Mouse (Mus musculus): ENCODE data around the gene Kmt5c.

Kmt5c gene

GRCm38 (mm10) chr7:4739544-4740275 lies at the start of gene Kmt5c:
TSS of gene Kmt5c (plus strand) at chr7:4740115.
- peak; percentile 92 for DNase-seq (ENCODE audit: extremely low spot score, low spot score)

DNA sequence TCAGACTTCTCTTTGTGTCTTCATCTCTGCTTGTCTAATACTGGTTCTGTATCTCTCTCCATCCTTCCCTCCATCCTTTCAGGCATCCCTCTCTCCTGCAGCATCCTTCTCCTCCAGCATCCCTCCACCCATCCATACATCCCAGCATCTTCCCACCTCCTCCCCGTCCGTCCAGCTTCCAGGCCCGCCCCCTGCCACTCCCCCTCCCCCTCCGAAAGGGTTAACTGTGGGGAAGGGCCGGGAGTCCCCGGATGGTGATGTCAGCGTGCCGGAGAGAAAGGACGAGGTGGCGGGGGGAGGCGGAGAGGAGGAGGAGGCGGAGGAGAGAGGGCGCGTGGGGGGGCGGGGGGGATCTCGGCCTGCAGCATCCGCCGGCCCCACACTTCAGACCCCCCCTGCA lies 49.5 kb upstream of the Kmt5c start, which contains the start of gene Brsk1:
TSS of gene Brsk1 (plus strand) at position 218 of the 400 bp plus-strand sequence.
- peak; percentile 97 for DNase-seq (ENCODE audit: extremely low spot score, low spot score)

- peak; percentile 46 for DNase-seq (ENCODE audit: extremely low spot score, low spot score)
Measured at GRCm38 (mm10) chr7:4690951-4691653, 48.8 kb upstream of the Kmt5c start.

DNA sequence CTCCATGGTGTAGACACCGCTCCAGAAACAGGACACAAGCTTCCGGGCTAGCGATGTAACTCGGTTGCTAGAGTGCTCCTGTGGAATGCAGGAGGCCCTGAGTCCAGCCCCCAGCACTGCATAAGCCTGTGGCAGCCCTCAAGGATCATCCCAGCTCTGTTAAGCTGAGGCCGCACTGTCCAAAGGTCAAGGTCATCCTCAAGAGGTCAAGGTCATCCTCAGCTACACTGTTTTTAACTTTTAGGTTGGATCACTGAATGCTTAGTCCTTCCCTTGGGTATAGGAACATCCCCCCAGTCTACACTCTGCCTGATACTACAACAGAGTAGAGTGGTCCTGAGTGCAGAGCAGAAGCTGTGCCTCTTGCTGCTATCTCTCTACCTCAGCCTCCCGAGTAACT lies 46.9 kb upstream of the Kmt5c start:
- DNase-seq (ENCODE audit: extremely low spot score, low spot score) = no peak

GRCm38 (mm10) chr7:4702334-4702733 lies 37.6 kb upstream of the Kmt5c start:
- no peak for DNase-seq (ENCODE audit: extremely low spot score, low spot score)

GRCm38 (mm10) chr7:4703195-4703594 lies 36.7 kb upstream of the Kmt5c start:
- no peak for DNase-seq (ENCODE audit: extremely low spot score, low spot score)

DNA sequence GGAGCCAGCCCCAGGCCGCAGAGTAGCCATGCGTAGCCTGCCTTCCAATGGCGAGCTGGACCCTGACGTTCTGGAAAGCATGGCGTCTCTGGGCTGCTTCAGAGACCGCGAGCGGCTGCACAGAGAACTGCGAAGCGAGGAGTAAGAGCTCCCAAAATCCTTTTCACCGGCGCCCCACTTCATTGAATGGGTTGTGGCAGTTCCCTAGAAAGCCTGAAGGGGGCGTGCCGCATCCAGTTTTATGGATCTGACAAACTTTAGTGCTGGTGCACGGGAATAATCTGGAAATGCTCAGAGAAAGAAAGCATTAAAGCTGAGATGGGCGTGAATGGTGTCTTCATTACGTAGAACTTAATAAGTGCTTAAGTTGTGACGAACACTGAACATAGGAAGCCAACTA lies 34.8 kb upstream of the Kmt5c start:
- peak; percentile 35 for DNase-seq (ENCODE audit: extremely low spot score, low spot score)

DNA sequence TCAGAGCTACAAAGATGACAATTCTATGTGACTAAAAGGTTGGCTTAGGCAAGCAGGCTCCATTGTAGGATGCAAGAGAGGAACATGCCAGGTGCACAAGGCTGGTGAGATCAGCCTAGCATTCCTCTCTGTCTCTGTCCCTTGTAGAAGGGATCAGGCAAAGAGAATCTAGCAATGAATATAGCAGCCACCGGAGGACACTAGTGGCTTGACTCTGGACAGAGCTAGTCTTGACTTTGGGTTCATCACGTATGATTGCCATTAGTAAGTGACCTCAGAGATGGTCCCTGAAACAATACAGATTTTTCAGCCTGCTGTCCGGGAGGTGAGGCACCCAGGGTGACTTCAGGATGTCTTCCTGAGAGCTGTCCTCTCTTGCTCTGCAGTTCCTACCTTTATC lies 27.3 kb upstream of the Kmt5c start:
- DNase-seq (ENCODE audit: extremely low spot score, low spot score) = no peak

DNA sequence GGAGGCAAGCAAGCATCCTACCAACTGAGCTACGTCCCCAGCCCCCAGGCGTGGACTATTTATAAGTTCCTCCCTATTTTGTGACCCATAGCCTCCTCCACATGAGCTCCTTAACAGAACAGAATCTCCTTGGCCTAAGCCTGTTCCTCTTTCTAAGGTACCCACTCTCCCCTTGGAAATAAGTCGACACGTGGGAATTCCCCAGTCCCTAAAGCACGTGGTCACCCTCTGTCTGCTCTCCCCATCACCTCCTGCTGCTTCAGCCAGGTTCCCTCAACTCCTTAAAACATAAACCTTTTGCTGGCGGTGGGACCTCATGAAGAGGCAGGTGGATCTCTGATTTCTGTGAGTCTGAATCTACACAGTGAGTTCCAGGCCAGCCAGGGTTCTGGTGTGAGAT lies 23.0 kb upstream of the Kmt5c start:
- no peak for DNase-seq (ENCODE audit: extremely low spot score, low spot score)

DNA sequence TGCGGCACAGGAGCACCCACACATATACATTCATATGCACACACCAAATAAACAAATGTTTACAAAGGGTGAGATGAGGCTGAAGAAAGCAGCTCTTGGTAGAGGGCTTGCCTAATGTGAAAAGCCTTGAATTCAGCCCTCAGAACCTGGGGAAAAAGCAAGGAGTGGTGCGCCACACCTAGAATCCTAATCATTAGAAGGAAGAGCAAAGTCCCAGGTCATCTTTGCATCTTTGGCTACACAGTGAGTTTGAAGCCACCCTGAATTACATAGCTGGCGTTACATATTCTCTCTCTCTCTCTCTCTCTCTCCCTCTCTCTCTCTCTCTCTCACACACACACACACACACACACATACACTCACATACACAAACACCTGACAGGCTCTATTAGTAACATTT lies 20.6 kb upstream of the Kmt5c start:
- DNase-seq (ENCODE audit: extremely low spot score, low spot score) = no peak

DNA sequence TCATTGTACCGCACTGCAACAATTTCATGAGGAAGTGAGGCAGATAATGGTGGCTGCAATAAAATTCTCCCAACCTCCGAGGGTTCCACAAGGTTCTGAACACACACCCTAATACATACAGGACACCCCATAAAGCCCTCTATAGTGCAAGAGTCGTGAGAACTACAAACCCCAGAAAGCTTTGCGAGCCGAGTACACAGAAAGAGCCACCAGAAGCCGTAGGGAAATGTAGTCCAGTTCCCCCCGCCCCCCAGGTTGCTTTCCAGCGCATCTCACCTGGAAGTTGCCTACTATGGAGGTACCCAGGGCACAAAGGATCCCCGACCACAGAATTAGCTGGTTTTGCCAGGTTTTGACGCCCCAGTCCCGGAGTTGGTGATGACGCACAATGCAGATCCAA lies 16.4 kb upstream of the Kmt5c start:
- DNase-seq (ENCODE audit: extremely low spot score, low spot score) = no peak

DNA sequence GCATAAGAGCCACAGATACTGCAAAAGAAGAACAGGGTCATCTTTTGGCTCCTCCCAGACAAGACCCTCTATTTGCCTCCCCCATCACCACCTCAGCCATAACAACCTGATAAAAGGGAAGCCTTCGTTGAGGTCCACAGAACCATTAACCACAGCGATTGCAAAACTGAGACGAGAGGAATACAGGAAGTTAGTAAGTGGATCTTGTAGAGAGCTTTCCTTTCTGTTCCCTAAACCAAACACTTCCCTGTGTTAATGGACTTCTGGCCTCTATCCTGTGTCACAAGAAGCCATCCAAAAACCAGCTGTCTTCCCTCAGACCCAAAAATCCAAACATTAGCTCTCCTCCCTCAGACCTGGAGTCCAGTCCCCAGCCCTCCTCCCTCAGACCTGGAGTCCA lies 15.6 kb upstream of the Kmt5c start:
- no peak for DNase-seq (ENCODE audit: extremely low spot score, low spot score)

GRCm38 (mm10) chr7:4725169-4725568 lies 14.7 kb upstream of the Kmt5c start, which contains the start of gene Tmem150b:
TSS of gene Tmem150b (minus strand) at chr7:4725249.
- DNase-seq (ENCODE audit: extremely low spot score, low spot score) = no peak

- DNase-seq (ENCODE audit: extremely low spot score, low spot score) = no peak
Measured at GRCm38 (mm10) chr7:4731090-4731489, 8.8 kb upstream of the Kmt5c start.

- DNase-seq (ENCODE audit: extremely low spot score, low spot score) = no peak
Measured at GRCm38 (mm10) chr7:4732968-4733392, 6.9 kb upstream of the Kmt5c start.

DNA sequence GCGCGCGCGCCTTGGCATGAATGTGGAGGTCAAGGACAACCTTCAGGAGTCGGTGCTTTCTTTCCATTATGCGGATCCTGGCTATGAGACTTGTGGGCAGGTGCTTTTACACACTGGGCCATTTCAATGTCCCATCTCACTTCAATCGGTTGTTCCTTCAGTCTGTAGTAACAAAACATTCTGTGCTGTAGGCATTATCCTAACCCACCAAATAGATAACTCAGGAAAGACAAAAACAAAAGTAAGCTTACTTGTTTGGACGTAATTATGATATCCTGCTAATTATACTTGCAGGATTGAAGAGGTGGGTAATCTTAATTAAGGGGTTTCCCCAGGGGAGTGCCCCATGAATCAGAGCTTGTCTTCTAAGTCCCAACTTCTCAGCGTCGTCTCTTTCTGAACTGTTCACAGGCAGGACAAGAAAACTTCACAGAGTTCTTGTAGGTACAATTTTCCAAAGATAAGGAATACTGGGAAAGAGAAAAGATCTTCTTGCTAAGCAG lies 823 bp upstream of the Kmt5c start:
- no peak for DNase-seq (ENCODE audit: extremely low spot score, low spot score)

- no peak for DNase-seq (ENCODE audit: extremely low spot score, low spot score)
Measured at GRCm38 (mm10) chr7:4740309-4740727, 403 bp downstream of the Kmt5c start.

- DNase-seq (ENCODE audit: extremely low spot score, low spot score) = peak; percentile 41
Measured at GRCm38 (mm10) chr7:4741151-4741550, 1.2 kb downstream of the Kmt5c start.

DNA sequence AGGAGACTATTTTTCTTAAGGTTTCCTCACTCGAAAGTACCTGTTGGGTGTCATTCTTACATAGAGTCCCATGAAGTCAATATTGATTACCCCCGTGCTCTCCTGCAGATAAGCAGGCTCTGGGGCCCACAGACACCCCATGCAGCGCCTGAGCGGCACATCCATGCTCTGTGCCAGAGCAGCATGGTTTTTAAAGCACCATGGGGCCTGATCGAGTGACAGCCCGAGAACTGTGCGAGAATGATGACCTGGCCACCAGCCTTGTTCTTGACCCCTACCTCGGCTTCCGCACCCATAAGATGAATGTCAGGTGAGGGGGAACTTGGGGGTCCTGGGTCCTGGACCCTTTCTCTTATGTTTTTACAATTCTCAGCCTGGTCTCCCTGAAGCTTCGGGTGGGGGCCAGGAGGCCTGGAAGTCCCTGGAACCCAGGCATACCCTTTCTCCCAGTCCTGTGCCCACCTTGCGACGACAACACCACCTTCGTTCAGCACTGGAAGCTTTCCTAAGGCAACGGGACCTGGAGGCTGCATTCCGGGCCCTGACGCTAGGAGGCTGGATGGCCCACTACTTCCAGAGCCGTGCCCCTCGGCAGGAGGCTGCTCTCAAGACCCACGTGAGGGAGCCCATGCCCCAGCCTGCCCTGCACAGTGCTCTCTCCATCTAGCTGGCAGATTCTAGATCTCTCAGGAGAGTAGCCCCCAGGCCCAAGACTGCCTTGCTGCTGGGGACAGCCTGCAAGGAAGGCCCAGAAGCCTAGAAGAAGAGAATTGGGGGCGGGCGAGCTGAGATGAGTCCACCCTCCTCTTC lies 2.0 kb downstream of the Kmt5c start:
- DNase-seq (ENCODE audit: extremely low spot score, low spot score) = no peak

GRCm38 (mm10) chr7:4742482-4742819 lies 2.5 kb downstream of the Kmt5c start:
- DNase-seq (ENCODE audit: extremely low spot score, low spot score) = no peak

DNA sequence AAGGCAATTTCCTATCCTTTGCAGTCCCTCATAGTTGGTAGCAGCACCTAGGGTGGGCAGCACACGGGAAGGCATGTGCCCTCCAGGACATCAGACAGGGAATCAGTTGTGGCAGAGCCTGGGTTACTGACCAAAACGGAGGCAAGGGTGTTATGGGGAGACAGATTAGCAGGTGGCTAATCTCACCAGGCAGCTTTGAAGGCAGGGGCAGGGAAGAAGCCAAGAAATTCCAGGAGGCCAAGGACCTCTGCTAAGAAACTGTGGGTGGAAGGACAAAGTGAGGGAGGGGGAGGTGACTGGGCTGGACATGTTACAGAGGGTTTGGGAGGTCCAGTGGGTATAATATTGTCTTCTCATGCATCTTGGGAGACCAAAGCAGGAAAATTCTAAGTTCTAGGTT lies 3.4 kb downstream of the Kmt5c start:
- DNase-seq (ENCODE audit: extremely low spot score, low spot score) = no peak

DNA sequence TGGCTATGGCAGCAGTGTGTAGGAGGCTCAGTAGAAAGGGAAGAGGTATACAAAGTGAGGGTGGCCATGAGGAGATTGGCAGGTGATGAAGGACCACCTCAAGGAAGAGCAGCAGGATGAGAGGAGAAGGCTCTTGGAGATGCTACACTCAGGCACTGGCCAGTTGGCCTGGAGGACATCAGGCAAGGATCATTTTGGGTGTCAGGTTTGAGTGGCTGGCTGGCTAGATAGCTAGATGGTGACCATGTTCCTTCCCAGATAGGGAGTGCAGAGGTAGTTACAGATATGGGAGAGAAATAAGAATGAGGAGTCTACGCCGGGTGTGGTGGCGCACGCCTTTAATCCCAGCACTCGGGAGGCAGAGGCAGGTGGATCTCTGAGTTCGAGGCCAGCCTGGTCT lies 5.0 kb downstream of the Kmt5c start:
- DNase-seq (ENCODE audit: extremely low spot score, low spot score) = no peak

Data from neural tube, embryonic 10.5 days (tissue).